Mouse (Mus musculus) telencephalon, adult 2 months (tissue): ENCODE measurements around the gene Clybl.
A peak's percentile ranks its signal among the peaks of the same experiment; 100 is the strongest.

Source experiments
- DNase-seq: peaks from one replicate; pipeline ENCODE4 v3.0.0-alpha.2; 2011; ENCODE audit warnings: low read depth, low spot score

Clybl gene

DNA sequence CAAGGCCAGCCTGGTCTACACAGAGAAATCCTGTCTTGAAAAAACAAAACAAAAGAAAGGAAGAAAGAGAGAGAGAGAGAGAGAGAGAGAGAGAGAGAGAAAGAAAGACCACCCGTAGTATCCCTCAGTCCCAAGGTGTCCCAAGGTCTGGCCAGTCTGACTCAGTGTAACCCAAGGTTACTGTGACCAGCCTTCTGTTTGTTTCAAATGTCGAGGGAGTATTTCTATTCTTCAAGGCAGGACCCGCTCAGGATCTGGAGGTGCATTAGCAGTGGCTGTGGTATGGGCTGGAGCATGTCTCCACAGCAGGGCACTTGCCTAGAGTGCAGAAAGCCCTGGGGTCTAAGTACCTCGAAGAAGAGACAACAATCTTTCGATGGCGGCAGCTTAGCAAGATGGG lies 15.3 kb downstream of the Clybl start:
- DNase-seq: no peak

DNA sequence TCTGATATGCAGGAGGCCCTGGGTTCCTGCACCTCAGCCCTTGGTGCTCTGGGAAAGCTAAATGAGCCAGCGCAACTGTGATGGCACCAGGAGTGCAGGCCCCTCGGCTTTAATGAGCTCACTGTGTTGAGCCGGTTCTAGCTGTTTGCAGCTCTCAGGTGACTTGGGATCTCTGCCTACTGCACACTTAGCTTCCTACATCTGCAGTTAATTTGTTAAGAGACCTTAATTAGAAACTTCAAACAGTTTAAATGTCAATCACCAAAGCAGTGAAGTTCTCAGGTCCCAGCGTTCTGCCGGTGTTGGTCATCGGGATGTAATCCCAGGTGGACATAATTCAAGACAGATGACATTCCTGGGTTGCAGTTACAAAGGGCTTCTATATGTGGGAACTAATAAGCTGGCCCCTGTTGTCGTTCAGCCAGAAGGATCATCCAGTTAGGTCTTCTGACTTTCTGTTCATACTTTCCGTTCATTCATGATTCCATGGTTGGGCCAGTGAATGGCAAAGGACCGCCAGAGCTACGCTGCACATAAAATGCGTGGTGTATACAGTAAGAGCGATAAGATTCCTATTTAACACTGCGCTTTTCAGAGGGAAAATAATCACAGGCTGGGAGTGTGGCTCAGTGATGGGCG lies 18.9 kb downstream of the Clybl start:
- no peak for DNase-seq

DNA sequence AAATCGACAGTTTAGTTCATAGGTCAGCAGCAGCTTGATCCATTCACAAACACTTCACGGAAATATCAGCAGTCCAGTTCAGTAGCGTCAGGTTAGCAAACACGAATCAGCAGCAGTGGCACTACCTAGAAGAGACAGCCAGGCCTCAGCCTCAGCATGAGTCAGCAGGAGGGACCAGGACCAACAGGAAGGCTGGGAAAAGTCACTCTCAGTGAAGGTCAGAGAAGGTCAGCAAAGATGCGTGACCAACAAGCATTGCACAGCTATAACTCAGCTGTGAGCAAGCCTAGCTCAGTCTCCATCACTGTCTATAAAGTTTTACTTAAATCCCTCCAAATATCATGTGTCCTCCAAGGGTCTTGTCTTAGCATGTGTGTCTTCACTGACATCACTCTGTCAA lies 27.7 kb downstream of the Clybl start:
- no peak for DNase-seq

DNA sequence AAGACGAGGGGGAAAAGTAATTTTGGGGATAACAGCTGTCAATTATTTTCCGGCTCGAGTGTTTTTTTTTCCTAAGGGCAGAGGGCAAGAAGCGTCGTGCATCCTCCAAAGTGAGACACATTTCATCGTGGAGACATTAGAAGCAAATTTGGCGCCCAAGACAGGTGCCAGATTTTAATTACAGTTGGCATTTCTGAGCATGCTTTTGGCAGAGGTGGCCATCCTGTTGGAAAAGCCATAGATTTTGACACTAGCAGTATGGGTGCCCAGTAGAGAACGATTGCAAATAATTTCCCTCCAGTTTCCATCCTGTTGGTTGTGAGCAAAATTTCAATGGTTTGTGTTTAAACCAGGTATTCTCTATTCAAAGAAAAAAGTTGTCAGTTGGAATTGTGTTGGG lies 32.1 kb downstream of the Clybl start:
- no peak for DNase-seq

DNA sequence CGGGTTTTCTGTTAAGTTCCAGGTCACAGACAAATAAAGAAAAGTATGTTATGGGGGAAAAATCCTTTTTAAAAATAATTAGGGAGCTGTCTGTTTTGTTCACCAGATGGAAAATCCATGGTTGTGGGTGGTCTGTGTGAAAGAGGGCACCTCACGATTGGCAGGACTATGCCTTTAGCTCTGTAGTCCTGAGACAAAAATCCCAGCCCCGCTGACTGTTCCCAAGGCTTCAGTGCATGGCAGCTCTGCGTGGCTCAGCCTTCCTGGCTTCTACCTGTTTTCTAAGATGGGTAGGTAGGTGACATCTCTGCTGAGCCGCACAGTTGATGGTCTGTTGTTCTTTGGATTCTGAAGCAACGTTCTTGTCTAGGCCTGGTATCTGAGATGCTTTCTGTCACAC lies 32.6 kb downstream of the Clybl start:
- DNase-seq: no peak

DNA sequence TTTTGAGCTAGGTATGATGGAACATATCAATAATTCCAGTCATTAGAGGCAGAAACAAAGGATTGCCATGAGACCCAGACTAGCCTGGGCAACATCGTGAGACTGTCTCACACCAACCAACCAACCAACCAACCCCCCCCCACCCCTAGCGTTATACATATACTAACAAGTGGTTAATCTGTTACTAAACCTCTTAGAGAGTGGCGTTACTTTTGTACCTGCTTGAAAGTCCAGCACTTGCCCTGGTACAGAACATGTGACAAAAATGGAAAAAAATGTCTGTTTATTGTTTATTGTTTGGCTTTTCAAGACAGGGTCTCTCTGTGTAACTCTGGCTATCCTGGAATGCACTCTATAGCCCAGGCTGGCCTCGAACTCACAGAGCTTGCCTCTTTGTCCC lies 35.7 kb downstream of the Clybl start:
- no peak for DNase-seq

DNA sequence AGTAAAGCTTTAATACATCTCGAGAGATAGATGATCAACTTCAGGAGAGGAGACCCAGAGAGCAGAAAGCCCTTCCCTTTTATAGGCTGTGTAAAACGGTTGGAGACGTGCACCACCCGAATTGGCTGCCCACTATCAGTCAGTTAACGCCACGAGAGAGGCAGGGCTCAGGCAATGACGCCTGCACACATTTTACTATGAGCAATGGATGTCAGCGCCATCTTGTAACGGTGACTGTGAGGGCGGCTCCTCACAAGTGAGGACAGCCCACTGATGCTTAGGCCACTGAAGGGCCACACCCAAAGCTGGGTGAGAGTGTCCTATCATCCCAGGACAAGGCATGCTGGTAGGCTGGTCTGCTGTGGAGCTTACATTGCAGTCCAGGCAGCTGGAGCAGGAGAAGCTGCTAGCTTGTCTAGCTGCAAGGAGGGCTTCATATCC lies 41.5 kb downstream of the Clybl start:
- no peak for DNase-seq

DNA sequence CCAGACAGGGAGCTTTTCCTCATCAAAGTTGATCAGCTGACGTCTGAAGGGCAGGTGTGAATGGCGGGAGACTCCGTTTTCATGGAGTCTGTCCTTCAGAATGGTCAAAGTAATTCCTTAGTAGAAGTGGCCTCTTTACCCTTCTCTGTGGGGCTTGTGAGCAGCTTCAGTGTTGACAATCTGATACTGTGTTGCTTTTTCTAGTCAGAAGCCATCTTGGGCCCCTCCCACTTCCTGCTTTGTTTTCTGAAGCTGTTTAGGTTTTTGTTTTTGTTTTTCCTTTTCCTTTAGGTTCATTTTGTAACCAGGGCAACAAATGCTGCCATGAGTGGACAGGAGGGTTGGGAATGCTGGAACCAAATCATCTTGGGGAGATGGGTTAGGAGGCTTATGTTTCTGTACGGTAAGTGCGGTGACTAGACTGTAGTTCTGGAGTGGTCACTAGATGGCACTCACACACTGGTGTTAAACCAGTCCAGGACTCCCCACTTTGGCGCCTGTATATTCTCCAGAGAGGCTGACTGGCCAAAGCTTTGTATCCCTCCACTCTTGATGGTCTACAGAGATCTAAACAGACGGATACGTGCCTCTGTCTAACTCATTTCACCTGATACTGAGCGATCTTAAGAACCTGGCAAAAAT lies 42.1 kb downstream of the Clybl start:
- DNase-seq: peak; percentile 62

DNA sequence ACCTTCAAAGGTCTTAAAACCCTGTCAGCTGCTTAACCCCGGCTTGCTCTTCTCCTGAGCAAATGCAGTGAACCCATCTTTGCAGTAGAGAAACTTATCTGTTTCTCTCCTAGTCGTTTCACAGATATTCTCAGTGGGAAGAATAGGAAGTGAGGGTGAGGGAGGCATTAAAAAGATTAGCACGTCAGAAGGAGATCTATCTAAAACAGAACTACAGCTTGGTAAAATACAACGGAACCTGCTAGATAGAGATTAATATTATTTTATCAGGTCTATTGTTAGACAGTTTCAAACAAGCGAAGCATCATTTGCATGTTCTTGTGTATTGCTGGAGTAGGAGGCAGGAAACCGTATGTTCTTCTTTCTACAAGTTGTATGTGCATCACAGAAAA lies 42.6 kb downstream of the Clybl start:
- DNase-seq: no peak

DNA sequence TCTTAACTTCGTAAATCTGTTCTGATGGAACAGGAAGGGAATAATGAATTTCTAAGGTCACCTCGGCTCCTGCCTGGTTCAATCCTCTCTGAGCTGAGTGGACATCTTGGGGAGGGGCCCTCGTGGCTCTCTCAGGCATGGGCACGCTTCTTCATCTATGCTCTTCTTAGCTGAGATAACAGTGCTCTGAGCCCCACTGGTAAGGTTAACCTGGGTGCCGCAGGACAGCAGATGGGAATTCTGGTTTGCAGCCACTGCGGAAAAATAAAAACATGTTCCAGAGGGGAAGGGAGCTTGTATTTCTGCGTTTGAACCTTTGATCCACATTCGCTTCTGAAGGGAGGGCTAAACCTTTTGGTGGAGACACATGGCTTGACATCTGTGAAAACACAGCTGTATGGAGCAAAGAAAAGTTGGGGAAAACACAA lies 43.0 kb downstream of the Clybl start:
- DNase-seq: no peak

DNA sequence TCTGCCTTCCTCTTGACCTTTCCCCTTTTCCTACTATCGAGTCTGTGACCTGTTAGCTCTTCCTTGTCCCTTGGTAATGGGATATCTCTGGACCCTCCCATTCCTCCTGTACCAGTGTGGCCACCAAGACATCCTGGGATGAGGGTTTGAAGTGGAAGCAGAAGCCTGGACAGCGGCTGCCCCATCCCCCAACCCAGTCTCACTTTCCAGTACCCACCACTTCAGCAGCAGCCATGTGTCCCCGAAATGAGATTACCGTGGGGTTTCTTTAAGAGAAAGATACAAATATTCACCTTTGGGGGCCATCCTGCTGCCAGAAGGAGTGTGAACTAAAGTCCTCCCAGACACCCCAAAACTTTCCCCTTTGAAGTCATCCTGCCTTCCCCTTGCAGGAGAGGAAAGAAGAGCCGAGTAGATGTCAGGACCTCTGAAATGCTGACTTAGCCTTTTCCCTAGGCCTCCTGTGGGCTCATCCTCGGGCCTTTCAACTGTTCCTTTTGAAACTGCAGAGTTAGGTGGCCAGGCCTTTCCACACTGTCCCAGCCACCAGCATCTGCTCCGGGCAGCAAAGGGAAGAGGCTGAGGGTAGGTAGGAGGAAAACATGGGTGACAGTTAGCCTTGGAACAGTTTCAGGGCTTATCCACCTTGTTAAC lies 44.1 kb downstream of the Clybl start:
- no peak for DNase-seq

DNA sequence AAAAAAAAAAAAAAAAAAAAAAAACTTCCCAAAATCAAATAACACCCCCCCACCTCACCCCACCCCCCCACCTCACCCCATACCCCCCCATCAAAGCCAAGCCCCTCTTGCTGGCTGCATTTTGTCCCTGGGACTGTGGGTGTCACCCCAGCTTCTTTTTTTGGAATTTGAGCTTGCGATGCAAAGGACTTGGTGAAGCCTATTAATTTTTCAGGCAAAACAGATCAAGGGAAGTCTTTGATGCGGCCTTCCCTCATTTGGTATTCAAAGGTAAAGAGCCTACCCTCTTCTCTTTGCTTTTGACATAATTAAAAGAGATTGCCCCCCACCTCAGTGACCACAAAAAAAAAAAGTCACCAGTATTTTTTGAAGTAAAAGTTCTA lies 44.6 kb downstream of the Clybl start:
- no peak for DNase-seq

DNA sequence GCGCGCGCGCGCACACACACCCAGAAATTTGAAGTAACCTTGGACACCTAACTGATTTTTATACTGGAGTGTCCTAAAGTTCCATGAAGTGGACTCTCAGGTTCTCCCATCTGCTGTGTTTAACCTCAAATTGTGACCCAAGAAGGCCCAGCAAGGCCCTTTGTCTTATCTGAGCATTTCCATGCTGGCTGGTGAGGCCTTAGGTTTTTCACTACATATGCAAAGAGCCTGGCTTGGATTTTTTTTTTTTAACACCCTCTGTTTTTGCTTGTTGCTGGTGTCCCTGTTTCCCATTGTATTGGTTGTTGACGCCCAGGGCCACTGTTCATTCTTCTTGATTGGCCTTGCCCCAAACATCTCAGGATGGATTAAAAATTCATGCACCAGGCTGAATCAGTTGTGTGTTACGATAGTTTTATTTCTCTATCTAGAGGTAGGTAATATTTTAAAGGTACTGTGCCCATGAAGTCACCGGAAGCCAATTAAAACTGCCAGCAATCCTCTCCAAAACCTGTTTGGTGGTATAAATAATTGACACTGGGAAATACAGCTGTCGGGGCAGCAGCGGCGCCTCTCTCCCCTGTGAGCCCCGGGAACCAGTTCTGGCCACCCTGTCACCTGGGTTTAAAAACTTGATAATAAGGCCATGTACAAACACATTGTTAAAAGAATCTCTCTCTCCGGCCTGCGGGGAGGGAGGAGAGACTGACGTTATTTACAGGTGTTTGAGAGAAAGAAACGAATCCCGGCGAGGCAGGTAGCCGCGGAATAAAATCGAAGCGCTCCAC lies 45.4 kb downstream of the Clybl start:
- no peak for DNase-seq

DNA sequence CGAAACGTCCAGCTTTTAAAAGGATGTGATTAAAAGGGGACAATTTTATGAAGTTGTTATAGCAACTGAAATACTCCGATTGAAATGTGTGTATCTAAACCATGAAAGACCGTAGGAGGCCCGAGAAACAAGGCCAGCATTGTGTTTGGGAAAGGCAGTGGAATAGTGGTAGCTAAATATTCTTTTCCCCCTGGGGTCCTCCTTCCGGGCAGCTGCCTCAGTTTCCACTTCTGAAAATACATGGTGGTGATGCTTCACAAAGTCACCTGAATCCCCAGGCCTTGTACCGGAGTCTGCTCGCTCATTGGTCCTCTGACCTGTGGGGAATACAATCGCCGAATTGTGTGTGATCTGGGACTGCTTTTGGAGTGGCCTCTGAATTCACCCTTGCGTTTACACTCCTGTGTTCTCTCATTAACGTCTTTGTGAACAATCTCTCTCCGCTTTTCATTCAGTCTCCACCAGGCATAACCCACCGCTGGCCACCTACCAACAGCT lies 46.0 kb downstream of the Clybl start:
- DNase-seq: no peak

DNA sequence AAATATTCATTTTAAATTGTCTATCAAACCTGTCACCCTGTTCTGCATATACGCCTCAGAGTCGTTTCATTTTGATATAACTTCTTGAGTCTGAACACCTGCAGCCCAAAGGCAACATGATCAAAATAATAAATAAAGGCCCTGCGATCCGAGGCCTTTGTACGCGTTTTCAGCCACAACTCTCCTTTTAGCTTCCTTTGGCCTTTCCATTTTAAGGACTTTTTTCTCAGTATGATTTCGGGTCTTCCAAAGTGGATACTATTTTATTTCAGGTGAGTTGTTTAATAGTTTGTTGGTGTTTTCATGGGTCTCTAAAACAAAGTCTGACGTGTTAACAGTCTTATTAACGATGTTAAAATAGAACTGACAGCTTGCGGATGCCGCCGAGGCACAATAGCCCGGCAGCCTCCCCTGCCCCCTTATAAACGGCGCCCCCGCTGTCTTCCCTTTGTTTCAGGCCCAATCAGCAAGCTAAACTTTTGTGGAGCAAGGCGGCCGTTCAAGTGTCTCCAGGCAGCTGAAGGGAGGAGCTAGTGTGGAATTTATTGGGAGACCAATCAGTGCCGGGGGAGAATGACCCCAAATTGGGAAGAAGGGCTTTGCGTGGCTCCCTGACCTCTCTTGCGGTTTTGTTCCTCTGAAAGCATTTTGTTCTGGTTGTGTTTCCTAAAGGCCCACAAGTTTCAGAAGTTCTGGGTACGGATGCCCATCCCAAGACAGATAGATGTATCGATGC lies 47.5 kb downstream of the Clybl start:
- no peak for DNase-seq

DNA sequence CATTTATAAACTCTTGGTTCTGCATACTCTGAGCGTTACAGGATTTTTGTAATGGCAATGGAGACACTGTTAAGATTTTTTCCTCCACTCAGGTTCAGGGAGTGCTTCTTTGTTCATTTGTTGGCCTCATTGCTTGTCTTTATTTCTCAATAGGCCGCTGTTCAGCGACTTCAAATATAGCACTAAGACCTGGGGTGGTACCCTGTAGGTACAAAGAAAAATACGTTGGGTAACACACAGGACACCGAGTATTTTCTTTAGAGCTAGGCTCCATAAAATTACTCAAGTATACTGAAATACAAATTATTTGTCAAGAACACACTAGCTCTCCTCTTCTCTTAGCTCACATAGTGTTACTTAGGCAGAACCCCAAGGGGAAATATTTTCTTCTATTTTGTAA lies 48.5 kb downstream of the Clybl start:
- no peak for DNase-seq

DNA sequence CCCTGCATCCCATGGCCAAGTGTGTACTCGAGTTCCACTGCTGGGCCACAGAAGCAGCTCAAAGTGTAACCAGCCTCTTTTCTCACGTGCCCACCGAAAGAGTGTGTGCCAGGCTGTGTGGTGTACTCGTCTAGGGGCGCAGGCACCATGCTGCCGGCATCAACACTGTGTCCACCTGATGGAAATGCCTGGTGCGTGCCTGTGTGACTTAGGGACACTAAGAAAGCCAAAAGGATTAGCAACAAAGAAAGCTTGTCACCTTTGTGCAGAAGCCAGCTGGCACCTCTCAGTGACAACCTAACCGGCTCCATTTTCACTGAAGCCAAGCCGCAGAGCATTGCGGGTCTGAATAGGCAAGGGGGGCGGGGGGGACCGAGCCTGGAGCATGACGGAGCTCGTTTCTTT lies 49.1 kb downstream of the Clybl start:
- DNase-seq: no peak

DNA sequence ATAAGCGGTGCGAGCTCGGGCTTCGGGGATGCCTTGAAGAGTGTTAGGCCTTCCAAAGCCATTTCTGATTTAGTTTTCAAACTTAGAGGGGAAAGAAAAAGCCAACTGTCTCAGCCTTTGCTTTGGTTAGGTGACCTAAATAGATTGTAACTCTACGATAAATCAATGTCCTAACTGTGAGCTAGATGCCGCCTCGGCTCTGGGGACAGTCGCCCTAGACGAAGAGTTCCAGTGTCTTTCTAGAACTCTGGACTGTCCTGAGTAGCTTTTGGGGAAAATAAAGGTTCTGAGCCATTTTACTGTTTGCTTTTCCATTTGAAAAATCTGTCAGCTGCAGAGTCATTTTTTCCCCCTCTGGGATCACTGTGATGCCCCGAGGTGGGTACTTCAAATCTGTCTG lies 49.6 kb downstream of the Clybl start:
- DNase-seq: no peak

DNA sequence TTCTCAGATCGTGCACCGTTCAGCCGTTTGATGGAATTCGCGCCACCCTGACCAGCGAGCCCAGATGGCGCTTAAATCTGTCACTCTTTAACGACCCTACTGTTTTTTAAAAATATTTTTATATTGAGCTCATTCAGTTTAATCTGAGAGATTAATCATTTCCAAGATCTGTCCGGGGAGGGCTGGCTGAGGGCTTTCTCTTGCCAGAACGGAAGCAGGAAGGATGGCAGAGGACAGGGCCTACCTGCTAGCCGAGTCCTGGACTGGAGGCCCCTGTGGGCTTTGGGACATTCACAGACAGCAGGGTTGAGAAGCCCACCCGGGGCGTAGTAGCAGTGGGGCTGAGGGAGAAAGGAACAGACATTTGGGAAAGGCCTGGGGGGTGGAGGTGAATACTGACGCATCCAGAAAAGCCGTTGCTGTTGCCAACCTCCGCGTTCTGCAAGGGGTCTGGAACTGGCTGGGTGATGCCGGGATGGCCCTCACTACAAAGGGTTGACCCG lies 51.8 kb downstream of the Clybl start:
- DNase-seq: no peak

DNA sequence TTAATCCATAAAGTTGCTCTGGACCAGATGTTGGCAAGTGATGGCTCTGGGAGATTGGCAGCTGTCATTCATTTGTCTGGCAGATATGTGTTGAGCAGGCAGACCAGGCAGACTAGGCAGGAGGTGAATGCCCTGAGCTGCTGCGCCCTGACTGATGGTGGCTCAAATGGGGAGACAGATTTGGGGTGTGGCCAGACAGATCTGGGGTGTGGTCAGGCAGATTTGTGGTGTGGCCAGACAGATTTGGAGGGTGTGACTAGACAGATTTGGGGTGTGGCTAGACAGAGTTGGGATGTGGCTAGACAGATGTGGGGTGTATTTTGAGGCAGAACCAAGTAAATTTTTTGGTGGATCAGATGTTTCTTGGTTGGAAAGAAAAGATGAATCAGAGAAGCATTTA lies 62.4 kb downstream of the Clybl start:
- DNase-seq: no peak
